Mouse (Mus musculus) ES-E14 (cell line): ENCODE measurements around the gene Cdkn2d.

ENCODE experiments used
- HCFC1 ChIP-seq: IDR thresholded peaks from 2 replicates; pipeline ENCODE4 v1.6.1; 2012; ENCODE audit warnings: low read length, inconsistent platforms, borderline replicate concordance; ENCODE audit not compliant: insufficient read depth
- ZNF384 ChIP-seq: IDR thresholded peaks from 2 replicates; pipeline ENCODE4 v1.6.1; 2012; ENCODE audit warnings: low read depth, low read length, inconsistent platforms

GRCm38 (mm10) chr9:21254690-21255089, 36.5 kb downstream of the Cdkn2d start:
- no peak for TF ChIP-seq ZNF384
- TF ChIP-seq HCFC1: no peak
